Mouse (Mus musculus): ENCODE results near the gene Amz2.

DNA sequence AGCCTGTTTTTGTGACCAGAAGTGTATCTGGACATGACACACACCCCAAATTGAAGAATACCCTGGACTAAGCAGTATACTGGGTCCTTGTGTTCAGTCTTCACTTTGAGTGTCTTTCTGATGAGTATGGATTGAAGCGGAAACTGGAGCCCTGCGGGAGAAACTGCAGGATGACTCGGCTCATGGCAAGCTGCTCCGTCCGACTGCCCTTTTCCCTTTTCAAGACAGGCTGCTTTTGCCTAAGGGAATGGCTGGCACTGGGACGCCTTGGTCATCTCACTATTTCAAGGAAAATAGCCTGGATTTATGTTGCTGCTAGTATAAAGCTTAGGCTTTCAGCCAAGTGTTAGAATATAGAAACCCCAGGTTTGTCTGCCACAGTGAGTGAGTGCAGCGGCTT is 34.5 kb upstream of the Amz2 start:
- TF ChIP-seq POLR2A (IDR thresholded peaks at IDR 0.05; ENCODE audit: low read depth, low read length), result no peak
- no peak for TF ChIP-seq CTCF (conservative IDR thresholded peaks at IDR 0.05; ENCODE audit: insufficient read depth, insufficient read length, low read depth, low read length)

Measured in kidney, adult 2 months (tissue).